Mouse (Mus musculus): ENCODE results near the gene Hsp90ab1. TPM values are rescaled to one million over a fixed set of nuclear protein-coding genes. Genes with fewer than 3 reads are reported as not detected.
A peak's percentile ranks its signal among the peaks of the same experiment; 100 is the strongest.

Gene Hsp90ab1
- polyA plus RNA-seq, 1 experiment from 2014 or later: 483 TPM

DNA sequence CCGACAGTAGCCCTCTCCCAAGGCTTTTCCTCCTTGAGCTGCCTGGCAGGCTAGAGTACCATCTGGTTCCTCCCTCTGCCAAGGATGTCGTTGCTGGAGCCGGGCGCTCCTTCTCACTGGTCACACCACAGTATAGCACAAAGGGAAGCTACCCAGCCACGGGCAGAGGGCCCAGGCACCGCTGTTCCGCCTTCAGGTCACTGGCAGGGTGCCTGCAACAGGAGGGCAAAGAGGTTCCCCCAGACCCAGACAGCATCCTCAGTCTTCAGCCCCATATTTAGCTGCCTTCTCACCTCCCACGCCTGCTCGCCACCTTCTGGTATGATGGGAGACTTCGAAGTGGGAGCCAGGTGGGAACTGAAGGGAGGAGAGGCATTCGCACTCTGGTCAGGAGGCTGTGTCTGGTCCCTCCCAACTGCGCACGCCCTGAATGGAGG lies 42.7 kb downstream of the Hsp90ab1 start:
- H3K4me2 ChIP-seq (replicated peaks; ENCODE audit: low read depth): no peak overlapping the region
- WGBS: 38% methylated on average over 13 of the region's 13 CpGs
- H3K9ac ChIP-seq (ENCODE audit: low read depth, low read length): no peak overlapping the region
- H3K36me3 ChIP-seq (ENCODE audit: control insufficient read depth, insufficient read depth): no peaks in the 10 kb centered on the region
- H3K4me3 ChIP-seq (ENCODE audit: low read depth, low read length): no peak overlapping the region
- peaks cover 40% of the 10 kb centered on the region for H3K27me3 ChIP-seq (replicated peaks; ENCODE audit: control insufficient read depth, insufficient read depth, low read length)
- TF ChIP-seq CTCF (IDR thresholded peaks at IDR 0.05; ENCODE audit: low read depth): no peak
- no peak overlapping the region for H3K27ac ChIP-seq (ENCODE audit: low read depth, low read length)
- no peaks in the 10 kb centered on the region for H3K4me1 ChIP-seq (replicated peaks; ENCODE audit: control insufficient read depth, insufficient read depth, low read length)
- ATAC-seq: no peak
- no peaks in the 10 kb centered on the region for H3K9me3 ChIP-seq (ENCODE audit: control insufficient read depth)

DNA sequence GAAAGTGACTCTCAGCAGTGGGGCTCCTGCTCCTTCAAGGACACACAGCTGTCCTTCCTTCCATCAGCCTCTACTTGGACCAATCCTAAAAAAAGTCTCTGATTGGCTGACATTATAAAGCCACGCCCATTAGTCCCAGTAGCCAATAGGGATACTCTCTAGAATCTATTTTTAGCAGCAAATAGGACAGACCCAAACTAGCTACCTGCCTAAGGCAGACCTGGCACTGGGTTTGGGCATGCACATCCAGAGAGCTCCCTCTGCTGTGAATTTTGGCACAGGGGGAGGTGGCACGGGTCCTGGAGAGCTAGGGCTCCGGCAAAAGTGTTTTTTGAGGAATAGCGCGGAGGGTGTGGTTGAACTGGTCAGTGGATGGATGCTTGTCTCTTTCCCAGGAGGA lies 46.5 kb downstream of the Hsp90ab1 start:
- Histone ChIP-seq H3K4me1 (replicated peaks; ENCODE audit: control insufficient read depth, insufficient read depth, low read length) (no peaks in the 10 kb centered on the region), H3K27me3 (replicated peaks; ENCODE audit: control insufficient read depth, insufficient read depth, low read length) (peaks cover 28% of the 10 kb centered on the region), H3K36me3 (ENCODE audit: control insufficient read depth, insufficient read depth) (no peaks in the 10 kb centered on the region), H3K9me3 (ENCODE audit: control insufficient read depth) (no peaks in the 10 kb centered on the region), H3K4me2 (replicated peaks; ENCODE audit: low read depth) (no peak overlapping the region), H3K9ac (ENCODE audit: low read depth, low read length) (no peak overlapping the region), H3K27ac (ENCODE audit: low read depth, low read length) (no peak overlapping the region), H3K4me3 (ENCODE audit: low read depth, low read length) (no peak overlapping the region)
- no peak for ATAC-seq
- no peak for TF ChIP-seq CTCF (IDR thresholded peaks at IDR 0.05; ENCODE audit: low read depth)
- WGBS: 21% methylated on average over 5 of the region's 5 CpGs

DNA sequence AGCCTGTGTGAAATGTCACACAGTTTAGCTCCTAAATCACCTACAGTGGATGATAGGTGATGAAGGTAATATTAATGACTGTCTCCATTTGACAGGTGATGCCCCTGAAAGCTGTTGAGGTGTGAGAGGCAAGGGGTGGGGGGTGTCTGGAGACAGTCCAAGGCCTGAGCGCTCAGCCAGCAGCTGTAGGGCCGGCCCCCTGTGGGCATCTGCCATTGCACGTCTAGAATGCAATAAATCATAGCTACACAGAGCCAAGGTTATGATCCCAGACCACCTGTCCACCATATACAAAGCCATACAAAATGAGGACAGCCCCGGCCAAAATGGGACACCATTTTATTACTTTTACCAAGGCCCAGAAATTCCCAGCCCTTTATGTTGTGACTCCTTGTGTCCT lies 48.1 kb downstream of the Hsp90ab1 start:
- Histone ChIP-seq H3K27ac (ENCODE audit: low read depth, low read length) (no peak overlapping the region), H3K9me3 (ENCODE audit: control insufficient read depth) (no peaks in the 10 kb centered on the region), H3K27me3 (replicated peaks; ENCODE audit: control insufficient read depth, insufficient read depth, low read length) (peaks cover 19% of the 10 kb centered on the region), H3K4me3 (ENCODE audit: low read depth, low read length) (no peak overlapping the region), H3K9ac (ENCODE audit: low read depth, low read length) (no peak overlapping the region), H3K36me3 (ENCODE audit: control insufficient read depth, insufficient read depth) (no peaks in the 10 kb centered on the region; the same call in 1 of the 2 replicates), H3K4me2 (replicated peaks; ENCODE audit: low read depth) (no peak overlapping the region), H3K4me1 (replicated peaks; ENCODE audit: control insufficient read depth, insufficient read depth, low read length) (no peaks in the 10 kb centered on the region)
- no peak for TF ChIP-seq CTCF (IDR thresholded peaks at IDR 0.05; ENCODE audit: low read depth)
- ATAC-seq: no peak
- WGBS: 61% methylated on average over 4 of the region's 4 CpGs

DNA sequence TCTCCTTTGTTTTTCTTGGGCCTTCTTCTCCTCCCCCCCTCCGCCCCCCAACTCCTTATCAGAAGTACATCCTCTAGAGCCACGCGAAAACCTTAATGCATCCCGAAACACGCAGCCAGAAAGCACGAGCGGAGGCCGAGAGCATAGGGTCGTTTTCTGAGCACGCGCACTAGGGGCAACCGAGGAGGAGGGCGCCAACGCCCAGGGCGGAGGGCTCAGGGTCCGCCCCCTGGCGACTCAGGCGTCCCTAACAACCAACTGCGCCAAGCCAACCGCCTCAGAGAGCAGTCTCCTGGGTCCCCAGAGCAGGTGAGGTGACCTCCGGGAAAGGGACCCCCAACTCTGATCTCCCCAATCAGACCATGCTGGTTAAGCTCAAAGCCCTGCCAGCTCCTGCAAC lies 49.8 kb downstream of the Hsp90ab1 start, which contains the start of gene Tcte1:
Gene Tcte1 (plus strand): TSS at position 172 of the 400 bp plus-strand sequence.
- no peak for ATAC-seq
- TF ChIP-seq CTCF (IDR thresholded peaks at IDR 0.05; ENCODE audit: low read depth): no peak
- Histone ChIP-seq H3K36me3 (ENCODE audit: control insufficient read depth, insufficient read depth) (peaks cover 6% of the 10 kb centered on the region; the same call in 1 of the 2 replicates), H3K4me1 (replicated peaks; ENCODE audit: control insufficient read depth, insufficient read depth, low read length) (no peaks in the 10 kb centered on the region), H3K4me2 (replicated peaks; ENCODE audit: low read depth) (peak within 1 kb of the TSS; percentile 55), H3K4me3 (ENCODE audit: low read depth, low read length) (peak within 1 kb of the TSS; percentile 14), H3K27ac (ENCODE audit: low read depth, low read length) (no peak within 1 kb of the TSS), H3K9ac (ENCODE audit: low read depth, low read length) (no peak within 1 kb of the TSS), H3K27me3 (replicated peaks; ENCODE audit: control insufficient read depth, insufficient read depth, low read length) (peaks cover 9% of the 10 kb centered on the region; the same call in 1 of the 2 replicates), H3K9me3 (ENCODE audit: control insufficient read depth) (no peaks in the 10 kb centered on the region)
- WGBS: under 1% methylated on average over 20 of the region's 21 CpGs

DNA sequence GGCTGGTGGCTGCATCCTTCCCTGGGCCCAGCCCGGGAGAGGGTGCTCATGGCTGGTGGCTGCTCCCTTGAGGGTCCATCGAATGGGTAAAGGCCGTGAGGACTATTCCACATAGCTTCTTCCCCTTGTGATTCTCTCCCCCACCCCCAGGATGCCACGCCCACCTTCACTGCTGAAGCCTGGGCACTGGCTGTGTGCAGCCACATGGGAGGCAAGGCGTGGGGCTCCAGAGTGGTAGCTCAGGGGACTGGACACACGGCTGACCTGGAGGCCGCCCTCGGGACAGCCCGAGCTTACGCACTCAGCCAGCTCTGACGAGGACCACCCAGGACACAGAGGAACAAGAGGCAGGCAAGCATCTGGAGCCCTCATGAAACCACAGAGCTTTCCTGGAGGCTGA lies 52.9 kb downstream of the Hsp90ab1 start:
- H3K27ac ChIP-seq (ENCODE audit: low read depth, low read length): no peak overlapping the region
- H3K9ac ChIP-seq (ENCODE audit: low read depth, low read length): no peak overlapping the region
- H3K9me3 ChIP-seq (ENCODE audit: control insufficient read depth): no peaks in the 10 kb centered on the region
- 83% methylated on average over 11 of the region's 11 CpGs for WGBS
- H3K36me3 ChIP-seq (ENCODE audit: control insufficient read depth, insufficient read depth): peaks cover 16% of the 10 kb centered on the region; the same call in 1 of the 2 replicates
- ATAC-seq: no peak
- H3K4me2 ChIP-seq (replicated peaks; ENCODE audit: low read depth): no peak overlapping the region
- no peak overlapping the region for H3K4me3 ChIP-seq (ENCODE audit: low read depth, low read length)
- no peaks in the 10 kb centered on the region for H3K4me1 ChIP-seq (replicated peaks; ENCODE audit: control insufficient read depth, insufficient read depth, low read length)
- no peak for TF ChIP-seq CTCF (IDR thresholded peaks at IDR 0.05; ENCODE audit: low read depth)
- peaks cover 9% of the 10 kb centered on the region; the same call in 1 of the 2 replicates for H3K27me3 ChIP-seq (replicated peaks; ENCODE audit: control insufficient read depth, insufficient read depth, low read length)

DNA sequence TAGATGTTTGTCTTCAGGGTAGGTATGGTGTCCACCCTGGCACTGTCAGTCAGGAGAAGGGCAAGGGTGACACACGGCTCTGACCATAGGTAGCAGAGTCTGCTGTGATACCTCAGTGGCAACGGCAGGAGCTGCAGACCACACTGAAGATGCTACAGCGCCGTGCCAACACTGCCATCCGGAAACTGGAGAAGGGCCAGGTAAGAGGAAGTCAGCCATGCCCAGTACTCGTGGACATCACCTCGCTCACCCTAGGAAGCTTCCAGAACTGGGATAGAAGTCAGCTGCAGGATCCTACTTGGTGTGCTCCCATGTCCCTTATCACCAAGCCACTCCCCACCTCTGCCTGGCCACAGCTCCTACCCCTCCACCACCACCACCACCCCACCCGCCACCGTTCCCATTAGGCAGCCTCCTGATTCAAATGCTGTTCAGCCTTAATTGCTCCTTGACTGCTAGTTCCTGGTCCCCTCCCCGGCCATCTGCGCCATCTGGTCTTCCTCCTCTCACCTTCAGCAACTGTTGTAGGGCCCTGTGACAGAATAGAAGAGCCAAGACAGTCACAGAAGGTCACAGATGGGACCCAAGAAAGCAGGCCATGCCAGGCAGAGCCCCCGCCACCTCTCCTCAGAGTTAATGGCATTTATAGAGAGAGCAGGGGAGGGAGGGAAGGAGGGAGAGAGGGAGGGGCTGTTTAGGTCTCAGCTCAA lies 54.1 kb downstream of the Hsp90ab1 start:
- Histone ChIP-seq H3K4me2 (replicated peaks; ENCODE audit: low read depth) (no peak overlapping the region), H3K9ac (ENCODE audit: low read depth, low read length) (no peak overlapping the region), H3K36me3 (ENCODE audit: control insufficient read depth, insufficient read depth) (peaks cover 16% of the 10 kb centered on the region; the same call in 1 of the 2 replicates), H3K27me3 (replicated peaks; ENCODE audit: control insufficient read depth, insufficient read depth, low read length) (peaks cover 3% of the 10 kb centered on the region; the same call in 1 of the 2 replicates), H3K9me3 (ENCODE audit: control insufficient read depth) (no peaks in the 10 kb centered on the region), H3K4me3 (ENCODE audit: low read depth, low read length) (no peak overlapping the region), H3K4me1 (replicated peaks; ENCODE audit: control insufficient read depth, insufficient read depth, low read length) (no peaks in the 10 kb centered on the region), H3K27ac (ENCODE audit: low read depth, low read length) (no peak overlapping the region)
- ATAC-seq: no peak
- WGBS: 80% methylated on average over 12 of the region's 12 CpGs
- no peak for TF ChIP-seq CTCF (IDR thresholded peaks at IDR 0.05; ENCODE audit: low read depth)

Other genes with a start within 250 kb of the Hsp90ab1 start
- gene Cdc5l, start 139.5 kb downstream of the Hsp90ab1 start, polyA plus RNA-seq (2015; fragmentation: Nextera tagmentation; extraction: Ambion mirVana): 31.3 and 33.1 TPM in 2 replicates
- 0.22 and 0.25 TPM in 2 replicates for gene Spats1, start 97.9 kb downstream of the Hsp90ab1 start, polyA plus RNA-seq (2015; fragmentation: Nextera tagmentation; extraction: Ambion mirVana)
- 3.6 and 4.0 TPM in 2 replicates for gene Aars2, start 66.4 kb downstream of the Hsp90ab1 start, polyA plus RNA-seq (2015; fragmentation: Nextera tagmentation; extraction: Ambion mirVana)
- not detected in 2 replicates for gene Tcte1, start 49.8 kb downstream of the Hsp90ab1 start, polyA plus RNA-seq (2015; fragmentation: Nextera tagmentation; extraction: Ambion mirVana)
- gene Tmem151b, start 23.6 kb downstream of the Hsp90ab1 start, polyA plus RNA-seq (2015; fragmentation: Nextera tagmentation; extraction: Ambion mirVana): 0.68 TPM in 2 replicates
- 3.8 and 4.0 TPM in 2 replicates for gene Nfkbie, start 17.6 kb downstream of the Hsp90ab1 start, polyA plus RNA-seq (2015; fragmentation: Nextera tagmentation; extraction: Ambion mirVana)
- gene Slc35b2, start 9.4 kb downstream of the Hsp90ab1 start, polyA plus RNA-seq (2015; fragmentation: Nextera tagmentation; extraction: Ambion mirVana): 77.7 and 79.5 TPM in 2 replicates
- gene Slc29a1, start 26.3 kb upstream of the Hsp90ab1 start, polyA plus RNA-seq (2015; fragmentation: Nextera tagmentation; extraction: Ambion mirVana): 37.8 and 38.4 TPM in 2 replicates
- gene Mymx, start 28.8 kb upstream of the Hsp90ab1 start, polyA plus RNA-seq (2015; fragmentation: Nextera tagmentation; extraction: Ambion mirVana): 0.34 and 0.38 TPM in 2 replicates
- not detected in 2 replicates for gene Capn11, start 86.1 kb upstream of the Hsp90ab1 start, polyA plus RNA-seq (2015; fragmentation: Nextera tagmentation; extraction: Ambion mirVana)
- gene Mrpl14, start 113.1 kb upstream of the Hsp90ab1 start, polyA plus RNA-seq (2015; fragmentation: Nextera tagmentation; extraction: Ambion mirVana): 120 and 127 TPM in 2 replicates
- 22.6 and 24.7 TPM in 2 replicates for gene Tmem63b, start 113.6 kb upstream of the Hsp90ab1 start, polyA plus RNA-seq (2015; fragmentation: Nextera tagmentation; extraction: Ambion mirVana)
- gene 1600014C23Rik, start 160.6 kb upstream of the Hsp90ab1 start, polyA plus RNA-seq (2015; fragmentation: Nextera tagmentation; extraction: Ambion mirVana): not detected in 2 replicates